Mouse (Mus musculus): ENCODE results near the gene Fam83e.
A peak's percentile ranks its signal among the peaks of the same experiment; 100 is the strongest.

- no peak for TF ChIP-seq MEF2A (IDR thresholded peaks at IDR 0.05; ENCODE audit: extremely low read depth, insufficient replicate concordance, low read depth, low read length, poor library complexity, severe bottlenecking)
- no peak for TF ChIP-seq USF1 (IDR thresholded peaks at IDR 0.05; ENCODE audit: low read depth, low read length)
- no peak for TF ChIP-seq POLR2A (IDR thresholded peaks at IDR 0.05; ENCODE audit: control insufficient read depth in 1 of 2, insufficient read depth in 1 of 2, low read depth in 1 of 2, low read length in 2 of 2, poor library complexity in 1 of 2)
- TF ChIP-seq GABPA (IDR thresholded peaks at IDR 0.05; ENCODE audit: low read depth, low read length) = no peak
- no peak for TF ChIP-seq EP300 (IDR thresholded peaks at IDR 0.05; ENCODE audit: low read depth in 1 of 2, low read length in 2 of 2)
- TF ChIP-seq ZNF384 (IDR thresholded peaks at IDR 0.05; ENCODE audit: low read depth, low read length) = no peak
- TF ChIP-seq POLR2AphosphoS2 (IDR thresholded peaks at IDR 0.05; ENCODE audit: low read length) = peak; percentile 27; the same call in 1 of the 2 replicates
Observed at GRCm38 (mm10) chr7:45708221-45708761, 12.7 kb upstream of the Fam83e start.

Data from MEL (cell line).